Mouse (Mus musculus) lung, adult 18-20 months (tissue): ENCODE measurements around the gene Qrich2.
"Not testable (repeated sequence)": the region's sequence is repeated elsewhere in the genome, so short reads cannot be mapped to it uniquely, and the experiment has no call there.

ENCODE experiments used
- DNase-seq, 2 experiments: peaks; one replicate each; pipeline ENCODE4 v3.0.0; 2022; ENCODE audit warnings: mixed read lengths in 2 of 2

Gene Qrich2

DNA sequence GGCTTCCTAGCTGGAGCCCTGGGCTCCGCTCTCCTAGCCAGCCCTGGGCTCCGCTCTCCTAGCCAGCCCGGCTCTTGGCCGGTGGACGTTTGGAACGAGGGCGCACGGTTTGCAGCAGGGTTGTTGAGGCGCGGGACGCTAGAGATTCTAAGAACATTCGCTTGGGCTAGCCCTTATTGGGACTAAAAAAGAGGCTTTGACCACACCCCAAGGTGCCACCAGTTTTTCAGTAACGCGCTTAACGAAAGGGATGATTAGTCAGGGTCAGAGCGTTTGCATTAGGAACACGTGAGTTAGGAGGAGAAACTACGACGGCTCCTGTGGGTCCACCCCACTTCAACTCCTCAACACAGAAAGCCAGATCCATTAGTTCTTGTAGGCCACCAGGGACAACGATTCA is at the start of gene Qrich2:
Qrich2 (minus strand) TSS at position 101 of the 400 bp plus-strand sequence.
- no peak for DNase-seq

- DNase-seq, result no peak
These were observed 49.4 kb upstream of the Qrich2 start for GRCm38 (mm10) chr11:116515330-116516020.

- peak in 1 of 2 experiments; percentile 43 for DNase-seq
These were observed 47.5 kb upstream of the Qrich2 start for GRCm38 (mm10) chr11:116513531-116514038.

DNA sequence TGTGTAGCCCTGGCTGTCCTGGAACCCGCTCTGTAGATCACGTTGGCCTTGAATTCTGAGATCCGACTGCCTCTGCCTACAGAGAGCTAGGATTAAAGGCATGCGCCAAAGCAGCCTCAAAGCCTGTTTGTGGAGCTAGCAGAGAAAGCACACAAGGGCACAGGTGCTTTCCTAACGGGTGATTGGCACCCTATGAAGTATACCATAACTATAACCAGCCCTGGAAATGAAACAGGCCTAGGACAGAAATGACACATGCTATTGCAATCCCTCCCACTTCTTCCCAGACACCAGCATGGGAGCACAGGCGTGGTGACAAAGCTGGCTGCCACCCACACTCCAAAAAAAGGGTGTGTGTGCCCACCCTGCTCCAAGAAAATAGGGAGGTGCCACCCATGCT is 46.9 kb upstream of the Qrich2 start:
- no peak for DNase-seq

- no peak for DNase-seq
These were observed 46.1 kb upstream of the Qrich2 start for GRCm38 (mm10) chr11:116512154-116512553.

DNA sequence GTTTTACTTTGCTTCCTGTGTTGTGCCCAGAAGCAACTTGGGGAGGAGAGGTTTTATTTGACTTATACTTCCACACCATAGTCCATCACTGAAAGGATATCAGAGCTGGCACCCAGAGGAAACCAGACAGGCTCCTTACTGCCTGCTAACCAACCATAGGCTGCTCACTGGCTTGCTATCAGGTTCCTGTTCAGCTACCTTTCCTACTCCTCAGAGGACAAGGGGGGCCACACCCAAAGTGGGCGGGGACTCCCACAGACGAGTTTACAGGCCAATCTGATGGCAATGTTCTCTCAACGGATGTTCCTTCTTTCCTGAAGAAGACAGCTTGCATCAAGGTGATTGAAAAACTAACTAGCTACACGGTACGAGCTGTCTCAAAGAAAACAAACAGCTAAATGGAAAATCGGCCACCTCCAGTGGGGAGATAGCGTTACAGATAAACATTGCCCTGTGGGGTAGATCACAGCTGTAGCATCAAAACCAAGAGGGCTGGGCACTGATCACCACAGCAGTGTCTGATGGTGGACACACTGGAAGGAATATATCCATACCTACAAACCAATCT is 45.3 kb upstream of the Qrich2 start:
- no peak for DNase-seq

DNA sequence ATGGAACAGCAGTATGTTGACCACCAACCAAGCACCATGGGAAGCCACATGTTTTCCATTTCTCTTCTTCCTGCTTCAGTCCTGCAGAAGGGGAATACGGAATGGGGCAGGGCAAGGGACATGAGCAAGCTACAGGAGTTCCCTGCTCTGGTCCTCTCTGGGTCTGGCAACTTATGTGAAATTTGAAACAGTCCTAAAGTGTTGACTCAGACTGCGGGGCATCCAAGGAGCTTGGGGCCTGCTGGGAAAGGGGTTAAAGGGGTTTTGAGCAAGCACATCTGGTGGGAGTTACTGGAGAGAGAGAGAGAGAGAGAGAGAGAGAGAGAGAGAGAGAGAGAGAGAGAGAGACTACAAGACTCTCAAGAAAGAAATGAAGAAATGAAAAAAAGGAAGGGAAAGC is 42.6 kb upstream of the Qrich2 start:
- DNase-seq, result no peak

- DNase-seq, result no peak
These were observed 40.3 kb upstream of the Qrich2 start for GRCm38 (mm10) chr11:116506151-116506875.

- DNase-seq, result no peak
These were observed 39.5 kb upstream of the Qrich2 start for GRCm38 (mm10) chr11:116505573-116505972.

GRCm38 (mm10) chr11:116504516-116504915 is 38.5 kb upstream of the Qrich2 start:
- DNase-seq, result peak; percentile 61 to 76

DNA sequence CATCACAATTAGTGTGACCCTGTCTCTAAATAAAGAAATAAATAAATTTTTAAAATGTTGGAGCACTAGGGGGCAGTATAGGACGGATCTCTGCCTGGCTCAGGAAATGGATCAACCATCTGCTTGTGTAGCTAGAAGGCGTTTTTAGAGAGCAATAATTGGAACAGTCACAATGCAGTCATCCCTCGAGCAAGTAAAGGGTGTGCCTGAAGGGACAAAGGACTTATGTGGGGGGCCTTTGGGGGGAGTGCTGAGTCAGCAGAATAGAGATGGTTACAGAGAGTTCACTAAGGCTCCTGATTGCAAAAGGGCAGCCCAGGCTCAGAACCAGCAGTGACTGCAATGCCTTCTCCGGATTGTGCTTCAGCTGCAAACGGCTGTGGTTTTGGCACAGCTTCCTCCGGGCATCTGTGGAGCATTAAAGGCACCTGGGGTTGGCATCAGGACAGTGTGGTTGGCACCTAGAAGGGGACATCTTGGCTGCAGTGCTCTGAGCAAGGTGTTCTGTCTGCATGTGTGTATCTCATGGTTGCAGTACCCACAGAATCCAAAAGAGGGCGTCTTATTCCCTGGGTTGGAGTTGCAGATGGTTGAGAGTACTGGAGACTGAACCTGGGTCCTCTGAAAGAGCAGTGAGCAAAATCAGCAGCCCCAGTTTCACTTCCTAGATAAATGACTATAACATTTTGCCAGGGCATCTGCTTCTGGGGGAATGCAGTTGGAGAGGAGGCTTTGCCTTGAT is 35.1 kb upstream of the Qrich2 start:
- peak in 1 of 2 experiments; percentile 33 for DNase-seq

- no peak for DNase-seq
These were observed 33.0 kb upstream of the Qrich2 start for GRCm38 (mm10) chr11:116499018-116499417.

GRCm38 (mm10) chr11:116498596-116498995 is 32.6 kb upstream of the Qrich2 start:
- no peak for DNase-seq

DNA sequence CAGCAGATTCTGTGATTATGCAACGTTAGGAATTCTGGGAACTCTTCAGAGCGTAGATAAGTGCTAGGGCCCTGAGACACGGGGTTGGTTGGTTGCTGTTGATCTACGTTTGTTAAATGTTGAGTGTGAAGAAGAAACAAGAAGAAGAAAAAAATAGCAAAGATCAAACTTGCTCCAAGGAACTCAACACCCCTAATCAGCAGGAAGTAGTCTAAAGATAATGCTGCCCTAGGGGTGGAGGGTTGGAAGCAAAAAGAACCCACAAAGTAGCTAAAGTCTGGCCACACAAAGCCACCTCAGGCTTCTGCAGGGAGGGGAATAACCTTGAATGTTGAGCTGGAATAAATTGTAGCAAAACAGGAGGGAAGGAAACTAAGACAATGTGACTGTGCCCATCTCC is 31.3 kb upstream of the Qrich2 start:
- no peak for DNase-seq

GRCm38 (mm10) chr11:116494474-116495174 is 28.6 kb upstream of the Qrich2 start:
- DNase-seq, result peak; percentile 66 to 76

DNA sequence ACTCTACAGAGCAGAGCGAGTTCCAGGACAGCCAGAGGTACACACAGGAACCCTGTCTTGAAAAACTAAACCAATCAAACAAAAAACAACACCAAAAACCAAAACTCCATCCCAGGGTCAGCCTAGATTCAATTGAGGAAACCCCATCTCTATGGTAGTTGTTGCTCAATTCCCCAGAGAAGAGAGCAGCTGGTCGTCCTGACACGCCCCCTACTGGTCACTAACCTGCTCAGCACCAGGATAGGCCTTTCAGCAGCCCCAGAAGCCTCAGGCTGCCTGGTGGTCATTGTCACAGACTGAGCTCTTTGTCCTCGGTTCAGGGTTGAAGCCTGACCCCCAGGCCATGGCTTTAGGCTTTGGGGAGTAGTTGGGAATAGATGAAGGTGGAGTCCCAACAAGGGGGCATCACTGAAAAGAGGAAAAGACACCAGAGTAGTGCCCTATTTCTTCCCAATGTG is 27.8 kb upstream of the Qrich2 start, which contains the start of gene Prpsap1:
Prpsap1 (minus strand) TSS at position 408 of the 458 bp plus-strand sequence.
- peak; percentile 56 to 67 for DNase-seq

GRCm38 (mm10) chr11:116493191-116493590 is 27.1 kb upstream of the Qrich2 start:
- DNase-seq, result no peak

GRCm38 (mm10) chr11:116492507-116492906 is 26.5 kb upstream of the Qrich2 start:
- DNase-seq, result not testable (repeated sequence)

DNA sequence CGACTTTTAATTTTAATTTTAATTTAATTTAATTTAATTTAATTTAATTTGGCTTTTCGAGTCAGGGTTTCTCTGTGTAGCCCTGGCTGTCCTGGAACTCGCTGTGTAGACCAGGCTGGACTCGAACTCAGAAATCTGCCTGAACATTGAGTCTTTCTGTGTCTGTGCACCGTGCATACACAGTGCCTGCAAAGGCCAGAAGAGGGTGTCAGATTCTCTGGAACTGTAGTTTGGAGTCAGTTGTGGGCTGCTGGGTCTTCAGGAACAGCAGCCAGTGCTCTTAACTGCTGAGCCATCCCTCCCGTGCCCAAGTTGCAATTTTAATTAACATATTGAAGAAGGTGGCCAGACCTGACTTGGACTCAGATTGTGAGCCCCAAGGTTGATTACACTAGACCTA is 25.3 kb upstream of the Qrich2 start:
- DNase-seq, result no peak

- peak; percentile 85 to 88 for DNase-seq
These were observed 24.4 kb upstream of the Qrich2 start for GRCm38 (mm10) chr11:116490232-116491107.

DNA sequence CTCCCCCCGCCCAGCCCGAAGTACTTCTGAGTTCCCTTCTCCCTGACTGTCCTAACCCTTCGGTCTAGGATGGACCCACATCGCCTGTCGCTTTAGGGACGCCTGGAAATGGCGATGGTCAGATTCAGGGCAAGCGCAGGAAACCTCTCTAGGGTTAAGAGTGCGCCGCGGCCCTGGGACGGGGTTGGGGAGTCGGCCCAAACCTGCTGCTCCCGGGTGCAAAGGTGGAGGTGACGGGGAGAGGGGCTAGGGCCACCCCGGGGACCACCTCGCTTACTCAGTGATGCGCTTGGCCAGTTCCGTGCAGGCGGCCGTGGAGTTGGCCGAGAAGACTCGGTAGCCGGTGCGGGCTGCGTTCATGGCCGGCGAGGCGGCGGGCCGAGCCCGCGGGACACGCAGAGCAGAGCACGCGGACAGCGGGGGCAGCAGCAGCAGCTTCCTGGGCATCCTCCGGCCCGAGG is 23.8 kb upstream of the Qrich2 start:
- peak in 1 of 2 experiments; percentile 15 for DNase-seq
